Mouse (Mus musculus) olfactory bulb, adult 2 months (tissue): Measurements from ENCODE around the gene Trim41. TPM values are rescaled to one million over a fixed set of nuclear protein-coding genes. Genes with fewer than 3 reads are reported as not detected.

Experiments used
- H3K27ac ChIP-seq: fragments of 200-500 bp; 2 replicates; pipeline ENCODE4 v1.5.1; 2012; ENCODE audit warnings: low read depth, low read length; ENCODE audit not compliant: insufficient read depth
- H3K4me1 ChIP-seq: fragments of 200-500 bp; 2 replicates; pipeline ENCODE4 v1.6.1; 2012; ENCODE audit warnings: low read length; ENCODE audit not compliant: control insufficient read depth, insufficient read depth
- H3K4me3 ChIP-seq: fragments of 200-500 bp; 2 replicates; pipeline ENCODE4 v1.5.1; 2012; ENCODE audit warnings: mild to moderate bottlenecking, low read depth, low read length, moderate library complexity; ENCODE audit not compliant: insufficient read depth
- CTCF ChIP-seq: fragments of 200-500 bp; IDR thresholded peaks from 2 replicates; pipeline ENCODE4 v1.5.1; 2012; ENCODE audit warnings: low read depth, mild to moderate bottlenecking, low read length, moderate library complexity; ENCODE audit not compliant: insufficient read depth
- POLR2A ChIP-seq: fragments of 200-500 bp; IDR thresholded peaks from 2 replicates; pipeline ENCODE4 v1.6.1; 2012; ENCODE audit warnings: mild to moderate bottlenecking, low read depth, low read length, moderate library complexity; ENCODE audit not compliant: insufficient read depth
- WGBS: fragments of 180-500 bp; shearing (Covaris S2); methylation state at CpG from one replicate; pipeline ENCODE4 v1.1.7; 2018; 5-methylcytosine and 5-hydroxymethylcytosine counted together
- polyA plus RNA-seq: library from polyadenylated mRNA; stranded (reverse); fragments of >200 nt; gene quantifications from 2 replicates; pipeline ENCODE4 v1.2.4, GENCODE M21; 2012; ENCODE audit warnings: low replicate concordance; ENCODE audit not compliant: missing spikeins, insufficient read depth, insufficient read length

Gene Trim41
- polyA plus RNA-seq, 1 experiment = not detected

DNA sequence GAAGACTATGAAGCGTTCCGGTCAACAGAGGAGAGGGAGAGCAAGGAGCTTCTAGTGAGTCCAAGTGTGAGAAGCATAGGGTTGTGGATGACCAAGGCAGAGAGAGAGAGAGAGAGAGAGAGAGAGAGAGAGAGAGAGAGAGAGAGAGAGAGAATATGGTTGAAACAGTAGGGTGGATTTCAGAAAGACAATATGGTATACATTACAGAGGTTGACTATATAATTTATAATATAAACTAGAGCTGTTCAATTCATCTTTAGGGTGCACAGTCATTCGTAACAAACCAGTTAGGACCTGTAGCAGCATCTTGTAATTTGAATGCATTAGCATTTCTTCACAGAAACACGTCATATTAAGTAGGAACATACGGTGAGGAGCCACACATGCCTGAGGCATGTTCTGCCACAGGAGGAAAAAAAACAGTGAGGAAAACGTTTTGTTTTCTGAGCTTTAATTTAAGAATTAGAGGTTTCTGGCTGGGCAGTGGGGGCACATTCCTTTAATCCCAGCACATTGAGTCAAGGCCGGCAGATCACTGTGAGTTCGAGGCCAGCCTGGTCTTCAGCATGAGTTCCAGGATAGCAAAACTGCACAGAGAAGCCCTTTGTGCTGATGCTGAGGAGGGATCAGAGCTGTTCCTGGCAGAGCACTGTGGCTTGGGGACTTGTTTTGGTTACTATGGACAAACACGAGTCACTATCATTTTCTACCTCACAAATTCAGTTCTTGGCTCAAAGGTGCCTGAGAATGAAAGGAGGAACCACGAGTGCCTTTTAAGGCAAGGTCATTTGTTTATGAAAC, 21.9 kb upstream of the Trim41 start:
- 84% methylated on average over 10 of the region's 10 CpGs for WGBS
- no peak for TF ChIP-seq POLR2A
- no peak for TF ChIP-seq CTCF
- no peak overlapping the region for H3K27ac ChIP-seq
- peaks cover 9% of the 10 kb centered on the region for H3K4me1 ChIP-seq
- no peak overlapping the region for H3K4me3 ChIP-seq

DNA sequence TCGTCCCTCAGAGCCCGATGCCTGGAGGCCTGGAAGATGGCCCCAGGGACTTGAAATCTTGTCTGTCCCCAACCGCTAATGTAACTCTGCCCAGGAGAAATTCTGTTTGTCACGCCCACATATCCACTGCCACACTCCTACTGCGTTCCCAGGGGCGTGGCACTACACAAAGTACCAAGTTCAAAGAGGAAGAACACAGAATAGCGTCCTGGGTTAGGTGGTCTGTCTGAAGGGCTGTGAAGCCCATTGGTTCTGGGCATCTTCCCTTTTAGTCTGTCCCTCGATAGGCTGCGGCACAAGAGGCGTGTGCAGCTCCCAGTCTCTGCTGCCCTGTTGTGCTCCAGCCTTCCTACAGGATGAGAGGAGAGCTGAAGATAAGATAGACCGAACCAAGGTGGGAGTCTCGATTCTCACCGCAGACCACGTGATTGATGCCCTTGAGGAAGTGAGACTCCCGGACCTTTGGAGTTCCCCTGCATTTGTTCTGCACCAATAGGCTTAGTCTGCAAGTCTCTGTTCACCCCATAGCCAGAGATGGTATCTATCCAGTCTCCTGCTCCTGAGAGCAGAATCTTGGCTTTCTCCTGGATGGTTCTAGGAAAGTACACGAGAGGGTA, 21.1 kb upstream of the Trim41 start:
- WGBS = 2% methylated on average over 16 of the region's 16 CpGs
- Histone ChIP-seq H3K4me1 (peaks cover 9% of the 10 kb centered on the region), H3K4me3 (peak overlapping the region; percentile 84), H3K27ac (no peak overlapping the region)
- TF ChIP-seq POLR2A (no peak), CTCF (no peak)

DNA sequence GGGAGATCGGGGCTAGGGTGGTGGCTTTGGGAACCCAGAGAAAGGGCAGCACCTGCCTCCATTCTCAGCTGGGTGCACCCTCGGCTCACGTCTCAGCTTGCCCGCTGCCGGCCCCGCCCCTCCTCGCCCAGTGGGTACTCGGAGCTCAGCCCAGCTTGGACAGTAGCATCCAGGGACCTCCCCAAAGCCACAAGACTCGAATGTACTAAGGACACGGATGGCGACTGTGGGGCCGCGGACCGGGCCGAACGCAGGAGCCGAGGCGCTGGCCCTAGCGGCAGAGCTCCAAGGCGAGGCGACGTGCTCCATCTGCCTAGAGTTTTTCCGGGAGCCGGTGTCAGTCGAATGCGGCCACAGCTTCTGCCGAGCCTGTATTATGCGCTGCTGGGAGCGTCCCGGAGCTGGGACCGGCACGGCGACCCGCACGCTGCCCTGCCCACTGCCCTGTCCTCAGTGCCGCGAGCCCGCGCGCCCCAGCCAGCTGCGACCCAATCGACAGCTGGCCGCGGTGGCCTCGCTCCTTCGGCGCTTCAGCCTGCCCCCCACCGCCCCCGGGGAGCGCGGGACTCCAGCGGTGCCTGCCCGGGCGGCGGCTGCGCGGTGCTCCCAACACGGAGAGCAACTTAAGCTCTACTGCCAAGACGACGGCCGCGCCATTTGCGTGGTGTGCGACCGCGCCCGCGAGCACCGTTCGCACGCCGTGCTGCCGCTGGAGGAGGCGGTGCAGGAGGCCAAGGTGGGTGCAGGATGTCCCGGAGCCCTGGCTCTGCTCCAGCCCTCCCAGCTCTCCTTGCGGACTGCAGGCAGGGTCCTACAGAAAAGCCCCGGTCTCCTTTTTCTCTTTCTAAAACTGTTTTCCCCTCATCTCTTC, 20.4 kb upstream of the Trim41 start:
- no peak for TF ChIP-seq POLR2A
- peak; percentile 15; the same call in 1 of the 2 replicates for TF ChIP-seq CTCF
- H3K27ac ChIP-seq = no peak overlapping the region
- WGBS = under 1% methylated on average over 77 of the region's 77 CpGs
- peaks cover 9% of the 10 kb centered on the region for H3K4me1 ChIP-seq
- peak overlapping the region; percentile 84 for H3K4me3 ChIP-seq

DNA sequence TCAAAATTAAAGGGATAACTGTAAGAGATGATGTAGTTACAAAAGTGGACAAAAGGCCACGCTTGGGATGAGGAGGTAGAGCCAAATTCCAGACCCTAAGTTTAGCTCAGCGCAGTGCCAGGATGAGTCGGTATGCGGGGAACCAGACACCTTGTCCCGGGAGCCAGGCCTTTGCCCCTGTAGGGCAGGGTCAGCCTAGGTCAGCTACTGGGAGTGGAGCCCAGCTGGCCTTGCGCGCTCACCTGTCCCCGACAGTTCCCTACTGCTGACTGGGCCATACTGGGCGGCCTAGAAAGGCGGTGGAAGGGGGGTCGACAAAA, 19.8 kb upstream of the Trim41 start:
- 38% methylated on average over 11 of the region's 11 CpGs for WGBS
- Histone ChIP-seq H3K4me1 (peaks cover 9% of the 10 kb centered on the region), H3K27ac (no peak overlapping the region), H3K4me3 (peak overlapping the region; percentile 84)
- TF ChIP-seq CTCF (no peak), POLR2A (no peak)

DNA sequence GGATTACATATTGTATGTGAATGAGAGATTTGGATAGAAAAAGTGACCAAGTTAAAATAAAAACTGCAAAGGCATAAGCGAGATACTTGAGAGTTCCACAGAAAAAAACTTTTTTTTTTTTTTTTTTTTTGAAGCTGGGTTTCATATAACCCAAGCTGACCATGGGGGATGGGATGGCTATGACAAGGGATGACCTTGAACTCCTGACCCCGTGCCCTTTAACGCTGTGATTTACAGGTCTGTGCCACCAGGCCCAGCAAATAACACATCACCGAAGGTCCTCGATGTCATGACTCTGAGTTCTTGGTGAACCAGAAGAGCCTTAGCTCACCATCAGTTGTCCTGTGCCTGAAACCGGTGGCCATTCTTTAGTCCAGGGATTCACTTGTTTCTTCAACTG, 18.8 kb upstream of the Trim41 start:
- 86% methylated on average over 6 of the region's 6 CpGs for WGBS
- TF ChIP-seq CTCF (no peak), POLR2A (no peak)
- Histone ChIP-seq H3K27ac (no peak overlapping the region), H3K4me3 (no peak overlapping the region), H3K4me1 (peaks cover 9% of the 10 kb centered on the region)

DNA sequence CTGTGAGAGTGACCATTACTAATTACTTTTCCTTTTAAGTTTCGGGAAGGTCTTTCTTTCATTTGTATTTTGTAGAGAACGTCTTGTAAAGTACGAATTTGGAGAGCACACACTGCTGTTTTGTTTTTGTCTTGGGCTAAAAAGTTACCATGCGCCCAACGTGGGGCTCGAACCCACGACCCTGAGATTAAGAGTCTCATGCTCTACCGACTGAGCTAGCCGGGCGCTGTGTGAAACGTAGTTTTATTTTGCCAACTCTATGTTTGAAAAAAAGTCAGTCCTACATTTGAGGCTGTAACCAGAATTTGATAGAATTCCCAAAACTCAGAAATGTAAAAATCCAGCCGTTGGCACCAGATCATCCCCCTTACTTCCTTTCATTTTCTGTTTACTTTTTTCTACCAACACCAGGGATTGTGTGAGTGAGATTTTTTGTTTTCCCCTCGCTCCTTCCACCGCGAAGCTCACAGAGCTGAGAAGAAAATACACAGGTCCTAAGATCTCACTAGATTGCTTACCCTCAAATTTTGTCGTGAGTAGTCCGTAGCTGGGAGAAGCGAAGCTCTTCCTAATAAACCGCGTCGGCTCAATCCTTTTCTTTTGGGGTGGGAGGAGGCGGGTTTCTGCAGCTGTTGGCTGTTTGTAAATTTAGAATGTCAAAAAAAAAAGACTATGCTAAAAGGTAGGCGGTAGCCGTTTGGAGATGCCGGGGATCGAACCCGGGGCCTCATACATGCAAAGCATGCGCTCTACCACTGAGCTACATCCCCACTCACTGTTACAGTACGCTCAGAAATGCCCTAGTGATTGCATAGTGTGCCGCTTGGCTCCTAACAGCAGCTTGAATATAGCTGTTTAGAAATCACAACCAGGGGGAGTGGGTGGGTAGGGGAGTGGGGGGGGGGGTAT, 16.8 kb upstream of the Trim41 start:
- no peak for TF ChIP-seq POLR2A
- no peak for TF ChIP-seq CTCF
- WGBS = under 1% methylated on average over 30 of the region's 30 CpGs
- Histone ChIP-seq H3K27ac (peak overlapping the region; percentile 66), H3K4me3 (peak overlapping the region; percentile 68), H3K4me1 (peaks cover 9% of the 10 kb centered on the region)

DNA sequence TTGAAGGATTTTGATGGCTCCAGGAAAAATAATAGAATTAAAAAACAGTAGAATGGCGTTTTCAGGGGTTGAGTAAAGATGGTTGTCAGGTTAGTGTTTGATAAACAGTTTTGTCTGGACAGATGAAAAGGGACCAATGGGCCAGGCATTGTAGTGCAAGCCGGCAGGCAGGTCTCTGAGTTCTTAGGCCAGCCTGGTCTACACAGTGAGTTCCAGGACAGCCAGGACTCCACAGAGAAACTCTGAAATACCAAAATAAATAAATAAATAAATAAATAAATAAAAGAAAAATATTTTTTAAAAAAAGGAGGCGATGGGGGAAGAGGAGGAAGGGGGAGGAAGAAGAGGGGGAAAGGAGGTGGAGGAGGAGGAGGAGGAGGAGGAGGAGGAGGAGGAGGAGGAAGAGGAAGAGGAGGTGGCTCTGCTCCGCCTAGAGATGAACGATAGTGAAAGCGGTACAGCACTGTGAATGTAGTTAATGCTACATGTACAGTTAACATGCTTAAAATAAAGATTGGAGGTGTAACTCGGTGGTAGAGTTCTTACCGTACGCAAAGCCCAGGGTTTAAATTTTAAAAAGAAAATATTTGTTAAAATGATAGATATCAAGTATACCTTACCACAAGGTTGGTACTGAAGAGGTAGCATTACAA, 16.1 kb upstream of the Trim41 start:
- peaks cover 6% of the 10 kb centered on the region for H3K4me1 ChIP-seq
- H3K4me3 ChIP-seq = no peak overlapping the region
- H3K27ac ChIP-seq = no peak overlapping the region
- 25% methylated on average over 9 of the region's 9 CpGs for WGBS
- TF ChIP-seq POLR2A = no peak
- no peak for TF ChIP-seq CTCF

DNA sequence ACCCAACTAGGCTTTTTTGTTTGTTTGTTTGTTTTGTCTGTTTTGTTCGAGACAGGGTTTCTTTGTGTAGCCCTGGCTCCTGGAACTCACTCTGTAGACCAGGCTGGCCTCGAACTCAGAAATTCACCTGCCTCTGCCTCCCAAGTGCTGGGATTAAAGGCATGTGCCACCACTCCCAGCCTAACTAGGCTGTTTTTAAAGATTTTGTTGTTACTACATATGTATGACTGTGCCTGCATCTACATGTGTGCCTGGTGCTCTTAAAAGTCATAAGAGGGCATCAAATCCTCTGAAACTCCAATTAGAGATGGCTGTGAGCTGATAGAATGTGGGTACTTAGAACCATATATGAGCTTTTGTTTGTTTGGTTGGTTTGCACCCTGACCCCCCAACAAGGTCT, 14.1 kb upstream of the Trim41 start:
- H3K4me3 ChIP-seq = no peak overlapping the region
- H3K27ac ChIP-seq = no peak overlapping the region
- TF ChIP-seq CTCF (no peak), POLR2A (no peak)
- peaks cover 3% of the 10 kb centered on the region for H3K4me1 ChIP-seq
- WGBS = 76% methylated on average over 2 of the region's 2 CpGs
